ENCODE assay signal across 16 mouse cellular contexts in genomic region chr5:43806914-43807313, GRCm38 (mm10). TPM values are rescaled to one million over a fixed set of nuclear protein-coding genes. Genes with fewer than 3 reads are reported as not detected.
"Had no signal": no experiment of that assay in that cellular context is flagged by ENCODE, and none has a peak within 500 bp of the region (broad histone marks: within the 10 kb centered on the region; RNA-seq: fewer than 3 reads in every experiment).

No protein-coding gene starts in this region.

- H3K9ac ChIP-seq: kidney, embryonic 15.5 days; limb, embryonic 13.5 days; liver, embryonic 14.5 days had no signal

- H3K27ac ChIP-seq: kidney, embryonic 15.5 days; limb, embryonic 13.5 days; liver, embryonic 14.5 days had no signal

- H3K36me3 ChIP-seq: kidney, embryonic 15.5 days; limb, embryonic 13.5 days; midbrain, embryonic 15.5 days had no signal

- H3K9me3 ChIP-seq: kidney, embryonic 15.5 days; limb, embryonic 13.5 days; midbrain, embryonic 15.5 days had no signal

- DNase-seq: kidney, adult 2 months; kidney, postnatal 14 days; left cerebral cortex, postnatal 4 days; lung, adult 18-20 months; lung, postnatal 36 days; right cerebral cortex, postnatal 14 days; thymus, postnatal 25 days had no signal

- H3K27me3 ChIP-seq: kidney, embryonic 15.5 days; limb, embryonic 13.5 days; midbrain, embryonic 15.5 days had no signal

- H3K4me3 ChIP-seq: megakaryocyte, embryonic 14.5 days had no signal

RNA-seq across cellular contexts. Expression of gene Bst1, which starts 11.8 kb away (rescaled TPM):
- total RNA-seq: left cerebral cortex, adult 18-20 months; left cerebral cortex, postnatal 10 days; left cerebral cortex, postnatal 4 days had no signal
- polyA plus RNA-seq: midbrain, embryonic 11.5 days; midbrain, embryonic 15.5 days; neural tube, embryonic 14.5 days had no signal
